Mouse (Mus musculus) liver, embryonic 15.5 days (tissue): Measurements from ENCODE around the gene Irak2. TPM values are rescaled to one million over a fixed set of nuclear protein-coding genes. Genes with fewer than 3 reads are reported as not detected.
A peak's percentile ranks its signal among the peaks of the same experiment; 100 is the strongest.

Source experiments
- ATAC-seq: fragments of 200-750 bp; cut with Nextera tagmentation; 2 replicates; pipeline ENCODE4 v1.8.0; 2017; ENCODE audit warnings: moderate number of reproducible peaks, mild to moderate bottlenecking, moderate library complexity; ENCODE audit not compliant: insufficient read depth
- H3K27ac ChIP-seq: fragments of 300-500 bp; sonication (generic); replicated peaks from 2 replicates; pipeline ENCODE4 v1.5.1; 2015; ENCODE audit warnings: mild to moderate bottlenecking, inconsistent platforms
- H3K27me3 ChIP-seq: fragments of 300-500 bp; sonication (generic); 2 replicates; pipeline ENCODE4 v1.6.1; 2015; ENCODE audit warnings: mild to moderate bottlenecking, inconsistent platforms
- H3K36me3 ChIP-seq: fragments of 300-500 bp; sonication (generic); replicated peaks from 2 replicates; pipeline ENCODE4 v1.6.1; 2015; ENCODE audit warnings: moderate library complexity, mild to moderate bottlenecking, inconsistent platforms
- H3K4me1 ChIP-seq: fragments of 300-500 bp; sonication (generic); replicated peaks from 2 replicates; pipeline ENCODE4 v1.6.1; 2015; ENCODE audit warnings: inconsistent platforms
- H3K4me2 ChIP-seq: fragments of 300-500 bp; sonication (generic); 2 replicates; pipeline ENCODE4 v1.6.1; 2015; ENCODE audit warnings: moderate library complexity, mild to moderate bottlenecking, inconsistent platforms
- H3K4me3 ChIP-seq: fragments of 300-500 bp; sonication (generic); replicated peaks from 2 replicates; pipeline ENCODE4 v1.5.1; 2015; ENCODE audit warnings: mild to moderate bottlenecking, inconsistent platforms
- H3K9ac ChIP-seq: fragments of 300-500 bp; sonication (generic); 2 replicates; pipeline ENCODE4 v1.6.1; 2015; ENCODE audit warnings: moderate library complexity, mild to moderate bottlenecking, inconsistent platforms
- H3K9me3 ChIP-seq: fragments of 300-500 bp; sonication (generic); replicated peaks from 2 replicates; pipeline ENCODE4 v1.6.1; 2016; ENCODE audit warnings: inconsistent platforms
- WGBS: fragments of 180-500 bp; shearing (Covaris S2); methylation state at CpG from one replicate; pipeline ENCODE4 v1.1.7; 2015; ENCODE audit warnings: mixed read lengths; ENCODE audit not compliant: insufficient replicate concordance; 5-methylcytosine and 5-hydroxymethylcytosine counted together
- polyA plus RNA-seq: library from polyadenylated mRNA; unstranded; fragments of >200 nt; fragmentation: Nextera tagmentation; extraction: Ambion mirVana; gene quantifications from 2 replicates; pipeline ENCODE4 v1.2.1, GENCODE M21; 2015

Gene Irak2
- polyA plus RNA-seq: 11.9 and 13.5 TPM in 2 replicates

GRCm38 (mm10) chr6:113638302-113639040 lies at the start of gene Irak2:
Gene Irak2 (plus strand): TSS chr6:113638467.
- Histone ChIP-seq H3K27ac (peak within 1 kb of the TSS; percentile 78), H3K9ac (peak within 1 kb of the TSS; percentile 66), H3K27me3 (no peaks in the 10 kb centered on the region), H3K36me3 (no peaks in the 10 kb centered on the region), H3K4me1 (peaks cover 41% of the 10 kb centered on the region), H3K4me2 (peak within 1 kb of the TSS; percentile 86), H3K4me3 (peak within 1 kb of the TSS; percentile 67), H3K9me3 (no peaks in the 10 kb centered on the region)
- 3% methylated on average over 37 of the region's 37 CpGs for WGBS
- peak; percentile 93 for ATAC-seq

- no peak overlapping the region for H3K4me3 ChIP-seq
These were observed 45.6 kb upstream of the Irak2 start for GRCm38 (mm10) chr6:113592637-113593036.

GRCm38 (mm10) chr6:113597945-113598344 lies 40.3 kb upstream of the Irak2 start:
- 76% methylated on average over 4 of the region's 4 CpGs for WGBS
- no peaks in the 10 kb centered on the region for H3K9me3 ChIP-seq

More at GRCm38 (mm10) chr6:113592637-113593036, 45.6 kb upstream of the Irak2 start:
- H3K4me2 ChIP-seq: no peak overlapping the region
- no peak overlapping the region for H3K27ac ChIP-seq
- no peaks in the 10 kb centered on the region for H3K4me1 ChIP-seq
- no peaks in the 10 kb centered on the region for H3K27me3 ChIP-seq
- peaks cover 15% of the 10 kb centered on the region for H3K36me3 ChIP-seq
- H3K9me3 ChIP-seq: no peaks in the 10 kb centered on the region
- no peak overlapping the region for H3K9ac ChIP-seq
- 75% methylated on average over 2 of the region's 2 CpGs for WGBS
- no peak for ATAC-seq

GRCm38 (mm10) chr6:113599833-113600232 lies 38.4 kb upstream of the Irak2 start:
- Histone ChIP-seq H3K4me2 (no peak overlapping the region), H3K27me3 (no peaks in the 10 kb centered on the region), H3K4me1 (peaks cover 15% of the 10 kb centered on the region), H3K4me3 (no peak overlapping the region), H3K27ac (no peak overlapping the region), H3K9ac (no peak overlapping the region), H3K9me3 (no peaks in the 10 kb centered on the region), H3K36me3 (peaks cover 12% of the 10 kb centered on the region; the same call in 1 of the 2 replicates)
- ATAC-seq: no peak
- WGBS: 78% methylated on average over 5 of the region's 5 CpGs

More at GRCm38 (mm10) chr6:113597945-113598344, 40.3 kb upstream of the Irak2 start:
- ATAC-seq: no peak
- Histone ChIP-seq H3K4me1 (0 out of 2 replicates have a peak, but pooled peaks cover 7% of the 10 kb centered on the region), H3K4me2 (no peak overlapping the region), H3K27me3 (no peaks in the 10 kb centered on the region), H3K4me3 (no peak overlapping the region), H3K27ac (no peak overlapping the region), H3K9ac (no peak overlapping the region), H3K36me3 (peaks cover 12% of the 10 kb centered on the region; the same call in 1 of the 2 replicates)

- Histone ChIP-seq H3K4me1 (peaks cover 21% of the 10 kb centered on the region), H3K27ac (no peak within 1 kb of the TSS), H3K9me3 (no peaks in the 10 kb centered on the region), H3K9ac (no peak within 1 kb of the TSS), H3K4me2 (no peak within 1 kb of the TSS), H3K4me3 (no peak within 1 kb of the TSS), H3K36me3 (peaks cover 12% of the 10 kb centered on the region; the same call in 1 of the 2 replicates), H3K27me3 (no peaks in the 10 kb centered on the region)
- no peak for ATAC-seq
- 74% methylated on average over 23 of the region's 23 CpGs for WGBS
These were observed 37.6 kb upstream of the Irak2 start, which contains the start of gene Fancd2os for GRCm38 (mm10) chr6:113600543-113601139. Gene Fancd2os (minus strand): TSS chr6:113600715.

GRCm38 (mm10) chr6:113602821-113603220 lies 35.4 kb upstream of the Irak2 start:
- Histone ChIP-seq H3K4me2 (no peak overlapping the region), H3K27me3 (no peaks in the 10 kb centered on the region), H3K9me3 (no peaks in the 10 kb centered on the region), H3K4me1 (peaks cover 35% of the 10 kb centered on the region), H3K4me3 (no peak overlapping the region), H3K27ac (no peak overlapping the region), H3K36me3 (0 out of 2 replicates have a peak, but pooled peaks cover 4% of the 10 kb centered on the region), H3K9ac (no peak overlapping the region)
- ATAC-seq: no peak
- 74% methylated on average over 6 of the region's 6 CpGs for WGBS

GRCm38 (mm10) chr6:113603993-113604392 lies 34.3 kb upstream of the Irak2 start:
- peak overlapping the region; percentile 79 for H3K4me2 ChIP-seq
- H3K9me3 ChIP-seq: no peaks in the 10 kb centered on the region
- peaks cover 35% of the 10 kb centered on the region for H3K4me1 ChIP-seq
- no peaks in the 10 kb centered on the region for H3K36me3 ChIP-seq
- H3K27me3 ChIP-seq: no peaks in the 10 kb centered on the region
- 52% methylated on average over 12 of the region's 12 CpGs for whole genome bisulfite sequencing
- H3K9ac ChIP-seq: peak overlapping the region; percentile 83
- peak overlapping the region; percentile 78; the same call in 1 of the 2 replicates for H3K27ac ChIP-seq
- ATAC-seq: no peak
- H3K4me3 ChIP-seq: peak overlapping the region; percentile 90

GRCm38 (mm10) chr6:113604432-113605223 lies 33.6 kb upstream of the Irak2 start, which contains the start of gene Brk1:
Gene Brk1 (plus strand): TSS chr6:113604772.
- peak within 1 kb of the TSS; percentile 83 for H3K9ac ChIP-seq
- no peaks in the 10 kb centered on the region for H3K36me3 ChIP-seq
- no peaks in the 10 kb centered on the region for H3K9me3 ChIP-seq
- peak within 1 kb of the TSS; percentile 78 for H3K27ac ChIP-seq
- ATAC-seq: peak; percentile 90
- peak within 1 kb of the TSS; percentile 79 for H3K4me2 ChIP-seq
- under 1% methylated on average over 65 of the region's 65 CpGs for WGBS
- H3K4me1 ChIP-seq: peaks cover 35% of the 10 kb centered on the region
- H3K27me3 ChIP-seq: no peaks in the 10 kb centered on the region
- peak within 1 kb of the TSS; percentile 90 for H3K4me3 ChIP-seq

GRCm38 (mm10) chr6:113605224-113605545 lies 33.1 kb upstream of the Irak2 start:
- Histone ChIP-seq H3K27me3 (no peaks in the 10 kb centered on the region), H3K36me3 (peaks cover under 1% of the 10 kb centered on the region), H3K4me1 (peaks cover 35% of the 10 kb centered on the region), H3K27ac (peak overlapping the region; percentile 78), H3K9ac (peak overlapping the region; percentile 83), H3K4me2 (peak overlapping the region; percentile 79), H3K4me3 (peak overlapping the region; percentile 90), H3K9me3 (no peaks in the 10 kb centered on the region)
- WGBS: 3% methylated on average over 10 of the region's 10 CpGs
- peak; percentile 10 for ATAC-seq

GRCm38 (mm10) chr6:113608871-113609270 lies 29.4 kb upstream of the Irak2 start:
- Histone ChIP-seq H3K9me3 (no peaks in the 10 kb centered on the region), H3K27me3 (no peaks in the 10 kb centered on the region), H3K36me3 (peaks cover 24% of the 10 kb centered on the region), H3K4me1 (peaks cover 30% of the 10 kb centered on the region), H3K27ac (no peak overlapping the region), H3K4me3 (no peak overlapping the region), H3K9ac (no peak overlapping the region), H3K4me2 (no peak overlapping the region)
- 72% methylated on average over 6 of the region's 6 CpGs for WGBS
- no peak for ATAC-seq

GRCm38 (mm10) chr6:113609293-113609692 lies 29.0 kb upstream of the Irak2 start:
- no peak overlapping the region for H3K4me3 ChIP-seq
- H3K27me3 ChIP-seq: no peaks in the 10 kb centered on the region
- WGBS: 85% methylated on average over 7 of the region's 7 CpGs
- H3K4me2 ChIP-seq: no peak overlapping the region
- H3K9me3 ChIP-seq: no peaks in the 10 kb centered on the region
- H3K4me1 ChIP-seq: peaks cover 26% of the 10 kb centered on the region
- no peak for ATAC-seq
- peaks cover 27% of the 10 kb centered on the region for H3K36me3 ChIP-seq
- no peak overlapping the region for H3K9ac ChIP-seq
- H3K27ac ChIP-seq: no peak overlapping the region
